Mouse (Mus musculus) heart, postnatal 0 days (tissue): ENCODE data around the gene Slc3a1. TPM values are rescaled to one million over a fixed set of nuclear protein-coding genes. Genes with fewer than 3 reads are reported as not detected.

Experiments
- ATAC-seq: fragments of 200-750 bp; cut with Nextera tagmentation; 2 replicates; pipeline ENCODE4 v1.8.0; 2017; ENCODE audit warnings: low read depth, moderate number of reproducible peaks, moderate library complexity; ENCODE audit not compliant: insufficient read depth
- DNase-seq: peaks from one replicate; pipeline ENCODE4 v3.0.0-alpha.2; 2016; ENCODE audit warnings: low spot score
- H3K27ac ChIP-seq: fragments of 300-500 bp; sonication (generic); 2 replicates; pipeline ENCODE4 v1.5.1; 2014; ENCODE audit warnings: low read depth, mild to moderate bottlenecking
- H3K27me3 ChIP-seq: fragments of 300-500 bp; sonication (generic); 2 replicates; pipeline ENCODE4 v1.6.1; 2014; ENCODE audit warnings: low read length, mixed read lengths; ENCODE audit not compliant: control insufficient read depth, insufficient read depth
- H3K36me3 ChIP-seq: fragments of 300-500 bp; sonication (generic); replicated peaks from 2 replicates; pipeline ENCODE4 v1.6.1; 2014; ENCODE audit warnings: low read length, mixed read lengths; ENCODE audit not compliant: control insufficient read depth, insufficient read depth
- H3K4me1 ChIP-seq: fragments of 300-500 bp; sonication (generic); 2 replicates; pipeline ENCODE4 v1.6.1; 2014; ENCODE audit warnings: antibody characterized with exemption; ENCODE audit not compliant: control insufficient read depth, insufficient read depth
- H3K4me2 ChIP-seq: fragments of 300-500 bp; sonication (generic); 2 replicates; pipeline ENCODE4 v1.6.1; 2014; ENCODE audit warnings: low read depth, mild to moderate bottlenecking, low read length, moderate library complexity
- H3K4me3 ChIP-seq: fragments of 300-500 bp; sonication (generic); 2 replicates; pipeline ENCODE4 v1.5.1; 2014; ENCODE audit warnings: low read depth, low read length
- H3K9ac ChIP-seq: fragments of 300-500 bp; sonication (generic); replicated peaks from 2 replicates; pipeline ENCODE4 v1.6.1; 2014; ENCODE audit warnings: low read depth, low read length, mixed read lengths
- H3K9me3 ChIP-seq: fragments of 300-500 bp; sonication (generic); replicated peaks from 2 replicates; pipeline ENCODE4 v1.6.1; 2016; ENCODE audit warnings: low read length; ENCODE audit not compliant: control insufficient read depth
- CTCF ChIP-seq: IDR thresholded peaks from 2 replicates; pipeline ENCODE4 v1.5.1; 2016; ENCODE audit warnings: antibody characterized with exemption, control low read depth, low read depth
- EP300 ChIP-seq: IDR thresholded peaks from 2 replicates; pipeline ENCODE4 v1.6.1; 2016; ENCODE audit warnings: antibody characterized with exemption, low read depth
- WGBS: fragments of 180-500 bp; shearing (Covaris S2); extraction: QIAGEN DNeasy Blood & Tissue Kit; methylation state at CpG from one replicate; pipeline ENCODE4 v1.1.7; 2014; 5-methylcytosine and 5-hydroxymethylcytosine counted together
- polyA plus RNA-seq: library from polyadenylated mRNA; unstranded; fragments of >200 nt; fragmentation: Nextera tagmentation; extraction: Ambion mirVana; gene quantifications from 2 replicates; pipeline ENCODE4 v1.2.1, GENCODE M21; 2015
- total RNA-seq: library from RNA; depleted of rRNA; stranded (reverse); fragments of >200 nt; gene quantifications from 2 replicates; pipeline ENCODE4 v1.2.3, GENCODE M21; 2014; ENCODE audit warnings: low replicate concordance; rRNA removed

Slc3a1 gene
- total and polyA plus RNA-seq, 2 experiments from 2014 or later: 1.3 TPM; not detected in 1

- Histone ChIP-seq H3K4me3 (no peak overlapping the region), H3K36me3 (no peaks in the 10 kb centered on the region), H3K9ac (no peak overlapping the region), H3K27ac (no peak overlapping the region), H3K4me1 (no peaks in the 10 kb centered on the region), H3K27me3 (no peaks in the 10 kb centered on the region), H3K9me3 (no peaks in the 10 kb centered on the region), H3K4me2 (no peak overlapping the region)
- TF ChIP-seq EP300 (no peak), CTCF (peak; percentile 19; the same call in 1 of the 2 replicates)
- ATAC-seq: no peak
- WGBS: 82% methylated on average over 8 of the region's 8 CpGs
- no peak for DNase-seq
Observed at GRCm38 (mm10) chr17:85113441-85113840, 85.3 kb downstream of the Slc3a1 start.

Other genes with a start within 250 kb of the Slc3a1 start
- 92.4 and 94.6 TPM in 2 replicates for gene Lrpprc, start 237.6 kb upstream of the Slc3a1 start, total RNA-seq
- 62.2 and 68.0 TPM in 2 replicates for gene Lrpprc, start 237.6 kb upstream of the Slc3a1 start, polyA plus RNA-seq
- 44.6 and 64.3 TPM in 2 replicates for gene Ppm1b, start 71.6 kb upstream of the Slc3a1 start, total RNA-seq
- 46.7 and 49.2 TPM in 2 replicates for gene Ppm1b, start 71.6 kb upstream of the Slc3a1 start, polyA plus RNA-seq
- gene Prepl, start 61.9 kb downstream of the Slc3a1 start, total RNA-seq: 35.9 and 40.8 TPM in 2 replicates
- gene Prepl, start 61.9 kb downstream of the Slc3a1 start, polyA plus RNA-seq: 28.4 and 30.1 TPM in 2 replicates
- gene Camkmt, start 62.2 kb downstream of the Slc3a1 start, total RNA-seq: 1.3 and 1.7 TPM in 2 replicates
- gene Camkmt, start 62.2 kb downstream of the Slc3a1 start, polyA plus RNA-seq: 3.4 and 4.0 TPM in 2 replicates